Mouse (Mus musculus): ENCODE measurements around the gene Ank3.
A peak's percentile ranks its signal among the peaks of the same experiment; 100 is the strongest.

Gene Ank3

GRCm38 (mm10) chr10:69764402-69764801 is 365.8 kb downstream of the Ank3 start:
- DNase-seq (ENCODE audit: low spot score in 2 of 2): no peak

GRCm38 (mm10) chr10:69777065-69777645 is 378.6 kb downstream of the Ank3 start:
- DNase-seq (ENCODE audit: low spot score in 2 of 2): no peak

- no peak for DNase-seq (ENCODE audit: low spot score in 2 of 2)
Observed at GRCm38 (mm10) chr10:69777736-69778135, 379.2 kb downstream of the Ank3 start.

GRCm38 (mm10) chr10:69779246-69779645 is 380.7 kb downstream of the Ank3 start:
- no peak for DNase-seq (ENCODE audit: low spot score in 2 of 2)

GRCm38 (mm10) chr10:69781491-69781890 is 382.9 kb downstream of the Ank3 start:
- no peak for DNase-seq (ENCODE audit: low spot score in 2 of 2)

- DNase-seq (ENCODE audit: low spot score in 2 of 2): no peak
Observed at GRCm38 (mm10) chr10:69785235-69785634, 386.7 kb downstream of the Ank3 start.

GRCm38 (mm10) chr10:69785692-69786091 is 387.1 kb downstream of the Ank3 start:
- DNase-seq (ENCODE audit: low spot score in 2 of 2): no peak

GRCm38 (mm10) chr10:69786220-69786993 is 387.8 kb downstream of the Ank3 start:
- no peak for DNase-seq (ENCODE audit: low spot score in 2 of 2)

- no peak for DNase-seq (ENCODE audit: low spot score in 2 of 2)
Observed at GRCm38 (mm10) chr10:69787379-69787778, 388.8 kb downstream of the Ank3 start.

- DNase-seq (ENCODE audit: low spot score in 2 of 2): no peak
Observed at GRCm38 (mm10) chr10:69790606-69791005, 392.0 kb downstream of the Ank3 start.

- no peak for DNase-seq (ENCODE audit: low spot score in 2 of 2)
Observed at GRCm38 (mm10) chr10:69791951-69792350, 393.4 kb downstream of the Ank3 start.

GRCm38 (mm10) chr10:69792400-69792799 is 393.8 kb downstream of the Ank3 start:
- DNase-seq (ENCODE audit: low spot score in 2 of 2): no peak

- DNase-seq (ENCODE audit: low spot score in 2 of 2): peak in 1 of 2 experiments; percentile 13
Observed at GRCm38 (mm10) chr10:69793079-69793478, 394.5 kb downstream of the Ank3 start.

- DNase-seq (ENCODE audit: low spot score in 2 of 2): no peak
Observed at GRCm38 (mm10) chr10:69795656-69796055, 397.1 kb downstream of the Ank3 start.

- no peak for DNase-seq (ENCODE audit: low spot score in 2 of 2)
Observed at GRCm38 (mm10) chr10:69796421-69796886, 397.9 kb downstream of the Ank3 start.

- no peak for DNase-seq (ENCODE audit: low spot score in 2 of 2)
Observed at GRCm38 (mm10) chr10:69803135-69803756, 404.7 kb downstream of the Ank3 start.

GRCm38 (mm10) chr10:69804613-69805012 is 406.0 kb downstream of the Ank3 start:
- DNase-seq (ENCODE audit: low spot score in 2 of 2): no peak

GRCm38 (mm10) chr10:69810785-69811184 is 412.2 kb downstream of the Ank3 start:
- no peak for DNase-seq (ENCODE audit: low spot score in 2 of 2)

GRCm38 (mm10) chr10:69813823-69814522 is 415.4 kb downstream of the Ank3 start:
- no peak for DNase-seq (ENCODE audit: low spot score in 2 of 2)

- DNase-seq (ENCODE audit: low spot score in 2 of 2): no peak
Observed at GRCm38 (mm10) chr10:69821245-69821644, 422.7 kb downstream of the Ank3 start.

- no peak for DNase-seq (ENCODE audit: low spot score in 2 of 2)
Observed at GRCm38 (mm10) chr10:69828770-69829169, 430.2 kb downstream of the Ank3 start.

GRCm38 (mm10) chr10:69829236-69829635 is 430.7 kb downstream of the Ank3 start:
- DNase-seq (ENCODE audit: low spot score in 2 of 2): no peak
